Mouse (Mus musculus) hindbrain, embryonic 11.5 days (tissue): ENCODE measurements around the gene Bmpr2. TPM values are rescaled to one million over a fixed set of nuclear protein-coding genes. Genes with fewer than 3 reads are reported as not detected.

Source experiments
- ATAC-seq: fragments of 200-750 bp; cut with Nextera tagmentation; 2 replicates; pipeline ENCODE4 v1.8.0; 2017; ENCODE audit warnings: mild to moderate bottlenecking, moderate TSS enrichment, moderate library complexity; ENCODE audit not compliant: low FRiP score
- DNase-seq: peaks from one replicate; pipeline ENCODE4 v3.0.0-alpha.2; 2015; ENCODE audit warnings: low spot score
- H3K27ac ChIP-seq: fragments of 300-500 bp; sonication (generic); 2 replicates; pipeline ENCODE4 v1.5.1; 2014; ENCODE audit warnings: mild to moderate bottlenecking, low read depth, low read length
- H3K27me3 ChIP-seq: fragments of 300-500 bp; sonication (generic); 2 replicates; pipeline ENCODE4 v1.6.1; 2014; ENCODE audit warnings: mild to moderate bottlenecking, low read length, moderate library complexity, mixed read lengths; ENCODE audit not compliant: control insufficient read depth, insufficient read depth
- H3K36me3 ChIP-seq: fragments of 300-500 bp; sonication (generic); 2 replicates; pipeline ENCODE4 v1.6.1; 2014; ENCODE audit warnings: mild to moderate bottlenecking, low read length, moderate library complexity, mixed read lengths; ENCODE audit not compliant: control insufficient read depth, insufficient read depth
- H3K4me1 ChIP-seq: fragments of 300-500 bp; sonication (generic); replicated peaks from 2 replicates; pipeline ENCODE4 v1.6.1; 2014; ENCODE audit warnings: low read length, mixed read lengths; ENCODE audit not compliant: control insufficient read depth, insufficient read depth
- H3K4me2 ChIP-seq: fragments of 300-500 bp; sonication (generic); replicated peaks from 2 replicates; pipeline ENCODE4 v1.6.1; 2014; ENCODE audit warnings: mild to moderate bottlenecking, low read depth, low read length
- H3K4me3 ChIP-seq: fragments of 300-500 bp; sonication (generic); 2 replicates; pipeline ENCODE4 v1.5.1; 2014; ENCODE audit warnings: low read depth, low read length
- H3K9ac ChIP-seq: fragments of 300-500 bp; sonication (generic); 2 replicates; pipeline ENCODE4 v1.6.1; 2014; ENCODE audit warnings: low read depth, low read length
- H3K9me3 ChIP-seq: fragments of 300-500 bp; sonication (generic); 2 replicates; pipeline ENCODE4 v1.6.1; 2016; ENCODE audit warnings: low read length; ENCODE audit not compliant: control insufficient read depth
- WGBS: fragments of 180-500 bp; shearing (Covaris S2); extraction: QIAGEN DNeasy Blood & Tissue Kit; methylation state at CpG from one replicate; pipeline ENCODE4 v1.1.7; 2014; 5-methylcytosine and 5-hydroxymethylcytosine counted together
- polyA plus RNA-seq: library from polyadenylated mRNA; unstranded; fragments of >200 nt; fragmentation: Nextera tagmentation; extraction: Ambion mirVana; gene quantifications from 2 replicates; pipeline ENCODE4 v1.2.1, GENCODE M21; 2014

The Bmpr2 gene
- polyA plus RNA-seq, 1 experiment from 2014 or later, result 17.0 TPM

DNA sequence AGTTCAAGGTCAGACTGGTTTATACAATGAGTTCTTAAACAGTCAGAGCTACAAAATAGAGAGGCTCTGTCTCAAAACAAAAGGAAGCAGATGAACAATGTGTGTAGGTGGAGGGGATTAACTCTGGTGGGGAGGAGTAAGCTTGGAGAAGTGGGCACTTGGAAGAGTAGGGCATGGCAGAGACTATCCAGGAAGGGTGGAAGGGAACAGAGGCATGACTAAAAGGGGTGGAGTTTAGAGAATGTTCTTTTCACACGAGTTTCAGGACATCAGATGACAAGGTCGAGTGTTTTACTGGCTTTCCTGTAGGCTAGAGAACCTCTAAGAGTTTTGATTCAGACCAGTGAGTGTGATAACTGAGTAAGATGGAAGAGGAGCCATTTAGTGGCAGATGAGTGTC lies 144.5 kb downstream of the Bmpr2 start:
- no peak for ATAC-seq
- no peak overlapping the region for H3K4me2 ChIP-seq
- H3K27me3 ChIP-seq, result no peaks in the 10 kb centered on the region
- no peak for DNase-seq
- no peaks in the 10 kb centered on the region for H3K4me1 ChIP-seq
- WGBS, result 25% methylated on average over 2 of the region's 2 CpGs
- H3K36me3 ChIP-seq, result no peaks in the 10 kb centered on the region
- H3K4me3 ChIP-seq, result no peak overlapping the region
- H3K9ac ChIP-seq, result no peak overlapping the region
- no peaks in the 10 kb centered on the region for H3K9me3 ChIP-seq
- H3K27ac ChIP-seq, result no peak overlapping the region

DNA sequence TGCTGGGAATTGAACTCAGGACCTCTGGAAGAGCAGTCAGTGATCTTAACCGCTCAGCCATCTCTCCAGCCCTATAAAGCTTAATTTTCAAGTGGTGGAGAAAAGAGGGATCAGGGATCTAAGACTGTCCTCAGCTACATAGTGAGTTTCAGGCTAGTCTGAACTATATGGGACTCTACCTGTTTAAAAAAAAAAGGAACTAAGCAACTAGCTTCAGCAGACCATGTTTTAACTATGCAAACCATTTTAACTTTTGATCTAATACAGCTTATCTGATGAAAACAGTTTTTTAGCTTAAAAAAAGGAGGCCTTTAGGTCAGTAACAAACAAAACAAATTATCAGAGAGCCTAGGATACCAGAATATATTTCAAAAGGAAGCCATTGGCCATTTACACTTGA lies 147.7 kb downstream of the Bmpr2 start:
- Histone ChIP-seq H3K27ac (no peak overlapping the region), H3K9ac (no peak overlapping the region), H3K4me3 (no peak overlapping the region), H3K4me2 (no peak overlapping the region), H3K27me3 (no peaks in the 10 kb centered on the region), H3K4me1 (no peaks in the 10 kb centered on the region), H3K36me3 (no peaks in the 10 kb centered on the region), H3K9me3 (no peaks in the 10 kb centered on the region)
- ATAC-seq (no peak), DNase-seq (no peak)
- 97% methylated on average over 1 of the region's 1 CpGs for WGBS

DNA sequence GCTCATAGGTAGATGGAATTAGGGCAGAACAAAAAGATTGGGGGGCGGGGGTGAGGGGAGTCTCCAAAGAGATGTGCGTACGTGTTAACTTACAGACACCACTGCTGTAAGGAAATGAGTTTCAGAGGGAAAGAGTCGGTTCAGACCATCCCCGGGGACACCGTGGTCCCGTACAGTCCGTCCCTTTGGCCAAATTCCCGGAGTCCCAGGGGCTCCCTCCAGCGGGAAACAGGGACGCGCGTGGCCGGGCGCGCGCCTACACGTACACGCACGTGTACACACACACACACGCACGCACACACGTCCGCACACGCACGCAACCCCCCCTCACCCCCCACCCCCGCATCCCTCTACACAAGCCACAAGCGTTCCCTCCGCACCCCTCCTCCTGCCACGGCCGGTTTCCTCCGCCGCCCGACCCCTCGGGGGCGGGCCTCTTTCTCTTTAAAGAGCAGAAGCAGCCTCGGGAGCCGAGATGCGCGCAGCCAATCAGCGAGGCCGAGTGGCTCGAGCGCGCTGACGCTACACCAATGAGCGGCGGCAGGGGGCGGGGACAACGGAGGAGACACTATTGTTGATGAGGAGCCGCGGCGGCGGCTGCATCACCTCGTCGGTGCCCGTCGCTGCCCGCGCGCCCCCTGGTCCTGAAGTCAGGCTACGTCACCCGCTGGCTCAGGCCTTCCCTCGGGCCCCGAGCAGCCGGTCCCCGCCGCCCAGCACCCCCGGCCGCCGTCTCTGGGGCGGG lies 149.4 kb downstream of the Bmpr2 start, which contains the start of gene Fam117b:
Gene Fam117b (plus strand): TSS at position 594 of the 745 bp plus-strand sequence.
- DNase-seq (peak; percentile 99), ATAC-seq (peak; percentile 97)
- under 1% methylated on average over 40 of the region's 72 CpGs for WGBS
- H3K4me1 ChIP-seq, result no peaks in the 10 kb centered on the region
- peak within 1 kb of the TSS; percentile 98 for H3K9ac ChIP-seq
- H3K4me2 ChIP-seq, result peak within 1 kb of the TSS; percentile 68
- H3K36me3 ChIP-seq, result no peaks in the 10 kb centered on the region
- H3K27ac ChIP-seq, result peak within 1 kb of the TSS; percentile 94
- H3K27me3 ChIP-seq, result no peaks in the 10 kb centered on the region
- H3K4me3 ChIP-seq, result peak within 1 kb of the TSS; percentile 98
- no peaks in the 10 kb centered on the region for H3K9me3 ChIP-seq

DNA sequence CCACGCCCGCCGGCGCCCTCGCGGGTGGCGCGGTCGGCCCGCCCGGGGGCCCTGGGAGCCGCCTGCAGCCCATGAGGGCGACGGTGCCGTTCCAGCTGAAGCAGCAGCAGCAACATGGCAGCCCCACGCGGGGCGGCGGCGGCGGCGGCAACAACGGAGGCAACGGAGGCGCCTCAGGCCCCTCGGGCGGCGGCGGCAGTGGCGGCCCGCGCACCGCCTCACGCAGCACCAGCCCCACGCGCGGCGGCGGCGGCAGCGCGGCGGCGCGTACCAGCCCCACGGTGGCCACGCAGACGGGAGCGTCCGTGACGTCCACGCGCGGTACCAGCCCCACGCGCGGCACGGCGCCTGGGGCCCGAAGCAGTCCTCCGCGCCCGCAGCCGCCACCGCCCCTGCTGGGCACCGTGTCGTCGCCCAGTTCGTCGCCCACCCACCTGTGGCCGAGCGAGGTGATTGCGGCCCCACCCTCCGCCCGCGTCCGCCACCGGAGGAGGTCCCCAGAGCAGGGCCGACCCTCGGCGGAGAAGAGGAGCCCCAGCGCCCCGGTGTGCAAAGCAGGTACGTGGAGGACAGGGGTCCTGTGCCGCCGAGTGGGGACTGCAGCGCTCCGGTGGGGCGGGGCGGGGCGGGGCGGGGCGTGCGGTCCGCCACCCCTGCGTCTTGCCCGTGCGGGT lies 150.1 kb downstream of the Bmpr2 start:
- peak; percentile 63 for ATAC-seq
- WGBS, result under 1% methylated on average over 80 of the region's 98 CpGs
- Histone ChIP-seq H3K27ac (peak overlapping the region; percentile 94), H3K9ac (peak overlapping the region; percentile 98), H3K4me3 (peak overlapping the region; percentile 98), H3K9me3 (no peaks in the 10 kb centered on the region), H3K4me1 (no peaks in the 10 kb centered on the region), H3K27me3 (no peaks in the 10 kb centered on the region), H3K4me2 (peak overlapping the region; percentile 68), H3K36me3 (no peaks in the 10 kb centered on the region)
- peak; percentile 64 for DNase-seq

DNA sequence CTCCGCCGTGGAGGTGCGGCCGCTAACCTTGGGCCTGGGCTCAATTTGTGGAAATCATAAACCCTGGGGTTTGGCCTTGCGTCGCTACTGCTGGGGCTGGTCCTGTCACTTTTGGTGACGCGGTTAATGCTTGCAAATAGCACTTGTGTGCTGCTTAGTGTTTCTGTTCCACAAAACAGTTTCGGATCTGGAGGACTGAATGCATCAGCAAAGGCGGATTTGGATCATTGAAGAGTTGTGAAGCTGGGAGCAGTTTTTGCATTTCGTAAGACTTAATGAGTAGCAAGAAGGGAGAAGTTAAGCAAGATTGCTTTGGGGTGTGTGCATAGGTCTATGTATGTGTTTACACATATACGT lies 150.6 kb downstream of the Bmpr2 start:
- H3K9ac ChIP-seq, result peak overlapping the region; percentile 98
- peak overlapping the region; percentile 94; the same call in 1 of the 2 replicates for H3K27ac ChIP-seq
- H3K36me3 ChIP-seq, result no peaks in the 10 kb centered on the region
- H3K4me1 ChIP-seq, result no peaks in the 10 kb centered on the region
- DNase-seq, result no peak
- H3K27me3 ChIP-seq, result no peaks in the 10 kb centered on the region
- peak overlapping the region; percentile 68 for H3K4me2 ChIP-seq
- no peaks in the 10 kb centered on the region for H3K9me3 ChIP-seq
- H3K4me3 ChIP-seq, result peak overlapping the region; percentile 98
- 6% methylated on average over 12 of the region's 12 CpGs for WGBS
- ATAC-seq, result no peak

DNA sequence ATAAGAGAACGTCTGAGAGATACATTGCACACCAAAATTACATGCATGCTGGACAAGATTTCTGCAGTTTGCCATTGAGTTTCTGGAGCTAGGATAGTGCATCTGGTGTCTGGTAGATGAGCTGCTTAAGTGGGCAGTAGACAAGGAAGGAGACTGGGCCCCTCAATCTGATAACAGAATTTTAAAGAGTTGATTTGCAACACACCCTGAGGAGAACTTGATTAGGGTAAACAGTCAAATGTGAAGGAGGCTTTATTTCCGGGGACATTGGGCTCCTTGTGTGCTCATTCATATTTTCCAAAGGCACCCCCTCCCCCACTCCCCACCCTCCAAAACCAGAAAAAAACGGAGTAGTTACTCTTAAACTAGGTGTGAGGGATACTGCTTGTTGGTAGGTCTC lies 151.6 kb downstream of the Bmpr2 start:
- H3K36me3 ChIP-seq, result no peaks in the 10 kb centered on the region
- no peak overlapping the region for H3K27ac ChIP-seq
- no peaks in the 10 kb centered on the region for H3K27me3 ChIP-seq
- H3K4me3 ChIP-seq, result 0 out of 2 replicates have a peak overlapping the region, but pooled peaks have one; percentile 98
- no peak for DNase-seq
- no peaks in the 10 kb centered on the region for H3K9me3 ChIP-seq
- WGBS, result 81% methylated on average over 3 of the region's 3 CpGs
- H3K4me2 ChIP-seq, result no peak overlapping the region
- ATAC-seq, result no peak
- H3K9ac ChIP-seq, result no peak overlapping the region
- no peaks in the 10 kb centered on the region for H3K4me1 ChIP-seq

DNA sequence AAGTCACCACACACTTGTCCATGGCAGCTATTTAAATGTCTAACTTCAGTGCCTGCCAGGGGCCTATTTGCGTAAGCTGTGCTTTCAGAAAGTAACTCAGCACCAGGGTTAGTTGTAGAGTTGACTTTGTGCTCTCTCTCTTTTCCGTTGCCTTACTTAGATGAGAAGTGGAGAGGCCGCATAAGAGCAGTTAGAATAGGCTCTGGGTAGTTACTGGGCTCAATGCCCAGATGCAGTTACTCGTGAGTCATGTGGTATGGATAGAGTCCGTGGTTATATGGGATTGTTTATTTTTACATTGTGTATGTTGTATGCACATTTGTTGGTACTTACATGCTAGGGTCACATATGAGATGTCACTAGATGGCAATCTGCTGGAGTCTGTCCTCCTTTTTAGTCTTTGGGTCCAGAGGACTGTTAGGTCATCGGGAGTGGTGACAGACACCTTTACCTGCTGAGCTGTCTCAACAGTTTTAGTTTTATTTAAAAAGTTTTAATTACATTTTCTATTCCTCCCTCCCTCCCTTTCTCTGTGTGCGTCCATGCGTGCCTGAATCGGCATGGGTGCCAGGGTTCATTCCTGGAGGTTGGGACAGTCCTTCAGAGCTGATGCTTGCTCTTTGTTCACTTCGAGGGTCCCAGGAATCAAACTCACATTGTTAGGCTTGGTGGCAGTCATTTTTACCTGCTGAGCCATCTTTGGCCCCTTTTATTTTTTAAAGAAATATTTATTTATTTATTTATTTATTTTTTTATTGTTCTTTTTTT lies 152.8 kb downstream of the Bmpr2 start:
- Histone ChIP-seq H3K9me3 (no peaks in the 10 kb centered on the region), H3K4me3 (no peak overlapping the region), H3K4me1 (no peaks in the 10 kb centered on the region), H3K27me3 (no peaks in the 10 kb centered on the region), H3K4me2 (no peak overlapping the region), H3K9ac (no peak overlapping the region), H3K27ac (no peak overlapping the region), H3K36me3 (no peaks in the 10 kb centered on the region)
- DNase-seq (no peak), ATAC-seq (no peak)
- 87% methylated on average over 10 of the region's 10 CpGs for WGBS

DNA sequence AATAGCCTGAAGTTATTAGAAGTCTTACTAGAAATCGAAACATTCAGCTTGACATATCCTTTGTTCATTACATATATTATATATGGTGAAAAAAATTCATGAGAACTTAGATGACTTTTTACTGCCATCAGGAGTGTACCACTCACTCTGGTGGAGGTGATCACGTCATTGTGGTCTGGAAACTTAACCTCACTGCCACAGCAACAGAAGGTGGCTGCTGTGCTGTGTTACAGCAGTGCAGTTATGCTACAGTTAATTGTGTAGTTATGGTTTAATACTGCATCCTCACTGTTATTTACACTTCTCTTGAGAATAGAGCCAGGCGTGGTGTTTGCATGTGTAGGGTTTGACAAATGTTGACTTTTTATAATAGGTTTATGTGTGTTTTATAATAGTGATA lies 154.2 kb downstream of the Bmpr2 start:
- H3K4me1 ChIP-seq, result no peaks in the 10 kb centered on the region
- H3K9ac ChIP-seq, result no peak overlapping the region
- H3K27me3 ChIP-seq, result no peaks in the 10 kb centered on the region
- no peaks in the 10 kb centered on the region for H3K36me3 ChIP-seq
- ATAC-seq (no peak), DNase-seq (no peak)
- no peaks in the 10 kb centered on the region for H3K9me3 ChIP-seq
- whole genome bisulfite sequencing, result 83% methylated on average over 3 of the region's 3 CpGs
- H3K4me2 ChIP-seq, result no peak overlapping the region
- no peak overlapping the region for H3K27ac ChIP-seq
- no peak overlapping the region for H3K4me3 ChIP-seq
